Mouse (Mus musculus): ENCODE measurements around the gene Sema5a. TPM values are rescaled to one million over a fixed set of nuclear protein-coding genes. Genes with fewer than 3 reads are reported as not detected.

Gene Sema5a
- total and polyA plus RNA-seq, 3 experiments, result 0.17 to 0.27 (median 0.17) TPM

DNA sequence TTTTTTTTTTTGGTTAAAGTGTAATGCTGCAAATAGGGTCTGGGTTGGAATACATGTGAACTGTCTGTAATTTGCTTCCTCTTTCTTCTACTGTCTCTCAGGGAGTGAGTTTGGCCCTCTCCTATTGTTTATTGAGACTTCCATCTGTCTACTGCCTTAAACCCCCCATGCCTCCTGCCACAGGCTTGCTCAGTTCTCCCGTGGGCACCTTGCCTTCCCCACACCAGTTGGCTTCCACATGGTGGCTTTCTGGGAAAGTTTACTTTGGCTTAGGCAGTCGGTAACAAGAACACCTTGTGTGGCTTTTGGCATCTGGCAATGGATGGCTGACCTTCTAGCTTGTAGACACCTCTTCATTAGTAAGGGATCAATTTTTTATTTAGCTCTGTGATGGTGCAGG, 10.2 kb downstream of the Sema5a start:
- no peak overlapping the region for H3K4me3 ChIP-seq (replicated peaks in 1 of 3; ENCODE audit: low read depth in 2 of 3, low read length in 2 of 3, poor library complexity in 1 of 3)
- H3K4me1 ChIP-seq (ENCODE audit: control insufficient read depth in 1 of 2, insufficient read depth in 2 of 2), result no peaks in the 10 kb centered on the region
- no peak overlapping the region for H3K4me2 ChIP-seq (ENCODE audit: insufficient read depth, low read depth, poor library complexity, severe bottlenecking)
- no peak for DNase-seq (ENCODE audit: extremely low read depth)
- TF ChIP-seq CHD2 (IDR thresholded peaks at IDR 0.05; ENCODE audit: low read length) (no peak), SIN3A (IDR thresholded peaks at IDR 0.05; ENCODE audit: low read length) (no peak), USF1 (IDR thresholded peaks at IDR 0.05; ENCODE audit: low read depth, low read length) (no peak), KAT2A (IDR thresholded peaks at IDR 0.05; ENCODE audit: insufficient replicate concordance, low read length) (no peak), NRF1 (IDR thresholded peaks at IDR 0.05; ENCODE audit: low read depth, low read length) (no peak), SMC3 (IDR thresholded peaks at IDR 0.05; ENCODE audit: low read depth, low read length) (no peak), MXI1 (IDR thresholded peaks at IDR 0.05; ENCODE audit: low read depth, low read length) (no peak), MEF2A (IDR thresholded peaks at IDR 0.05; ENCODE audit: borderline replicate concordance, low read depth, low read length) (no peak), EP300 (IDR thresholded peaks at IDR 0.05; ENCODE audit: low read length) (no peak), POLR2A (IDR thresholded peaks at IDR 0.05; ENCODE audit: low read depth, low read length) (no peak), ELF1 (IDR thresholded peaks at IDR 0.05; ENCODE audit: low read depth, low read length) (no peak), E2F4 (IDR thresholded peaks at IDR 0.05; ENCODE audit: insufficient replicate concordance, low read depth, low read length) (no peak), RAD21 (IDR thresholded peaks at IDR 0.05; ENCODE audit: low read depth, low read length) (no peak), JUN (IDR thresholded peaks at IDR 0.05; ENCODE audit: insufficient read depth, low read depth, low read length) (no peak), POLR2AphosphoS2 (IDR thresholded peaks at IDR 0.05; ENCODE audit: low read depth, low read length) (no peak), JUND (conservative IDR thresholded peaks at IDR 0.05; ENCODE audit: low read depth, low read length) (no peak), TCF12 (IDR thresholded peaks at IDR 0.05; ENCODE audit: low read depth, low read length) (no peak)
- in situ Hi-C loops (cut with MboI; ENCODE audit: low pct_ligation_motif_present, low pct_unique_long_range_greater_than_20kb, low sequenced_read_pairs), result no loop called here
- dilution Hi-C loops (cut with MboI; ENCODE audit: extremely low pct_ligation_motif_present, extremely low pct_unique_long_range_greater_than_20kb, low sequenced_read_pairs), result no loop called here
- no peaks in the 10 kb centered on the region for H3K79me2 ChIP-seq (replicated peaks; ENCODE audit: control insufficient read depth, extremely low read depth, insufficient read depth, poor library complexity, severe bottlenecking)
- no peak overlapping the region for H3K9ac ChIP-seq (ENCODE audit: insufficient read depth, low read depth)
- H3K36me3 ChIP-seq (replicated peaks in 1 of 2; ENCODE audit: control insufficient read depth in 1 of 2, insufficient read depth in 1 of 2, low read length in 1 of 2), result no peaks in the 10 kb centered on the region
- no peaks in the 10 kb centered on the region for H3K27me3 ChIP-seq (replicated peaks)
- H3K27ac ChIP-seq (ENCODE audit: insufficient read depth, low read depth), result no peak overlapping the region
- peaks cover 4% of the 10 kb centered on the region for H3K9me3 ChIP-seq (replicated peaks; ENCODE audit: low read length)

GRCm38 (mm10) chr15:32257340-32257739, 12.7 kb downstream of the Sema5a start:
- H3K4me1 ChIP-seq (ENCODE audit: control insufficient read depth in 1 of 2, insufficient read depth in 2 of 2), result no peaks in the 10 kb centered on the region
- in situ Hi-C loops (cut with MboI; ENCODE audit: low pct_ligation_motif_present, low pct_unique_long_range_greater_than_20kb, low sequenced_read_pairs) (no loop called here), dilution Hi-C loops (cut with MboI; ENCODE audit: extremely low pct_ligation_motif_present, extremely low pct_unique_long_range_greater_than_20kb, low sequenced_read_pairs) (no loop called here)
- H3K36me3 ChIP-seq (replicated peaks in 1 of 2; ENCODE audit: control insufficient read depth in 1 of 2, insufficient read depth in 1 of 2, low read length in 1 of 2), result no peaks in the 10 kb centered on the region
- no peak for DNase-seq (ENCODE audit: extremely low read depth)
- peaks cover 4% of the 10 kb centered on the region for H3K9me3 ChIP-seq (replicated peaks; ENCODE audit: low read length)
- H3K27ac ChIP-seq (ENCODE audit: insufficient read depth, low read depth), result no peak overlapping the region
- H3K27me3 ChIP-seq (replicated peaks), result no peaks in the 10 kb centered on the region
- H3K4me3 ChIP-seq (replicated peaks in 1 of 3; ENCODE audit: low read depth in 2 of 3, low read length in 2 of 3, poor library complexity in 1 of 3), result no peak overlapping the region
- TF ChIP-seq IRF4 (IDR thresholded peaks at IDR 0.05; ENCODE audit: low read depth, low read length), result no peak
- TF ChIP-seq MAFK (IDR thresholded peaks at IDR 0.05; ENCODE audit: insufficient replicate concordance, low read length), result no peak
- no peak for TF ChIP-seq TBP (conservative IDR thresholded peaks at IDR 0.05; ENCODE audit: low read depth, low read length)
- TF ChIP-seq ZC3H11A (IDR thresholded peaks at IDR 0.05; ENCODE audit: low read depth, low read length), result no peak
- TF ChIP-seq NRF1 (IDR thresholded peaks at IDR 0.05; ENCODE audit: low read depth, low read length), result no peak
- no peak for TF ChIP-seq MAZ (IDR thresholded peaks at IDR 0.05; ENCODE audit: low read depth, low read length)
- no peak for TF ChIP-seq CHD1 (IDR thresholded peaks at IDR 0.05; ENCODE audit: low read depth, low read length)
- TF ChIP-seq GABPA (IDR thresholded peaks at IDR 0.05; ENCODE audit: insufficient replicate concordance, low read depth, low read length), result no peak
- no peak for TF ChIP-seq E2F4 (IDR thresholded peaks at IDR 0.05; ENCODE audit: insufficient replicate concordance, low read depth, low read length)
- TF ChIP-seq TCF12 (IDR thresholded peaks at IDR 0.05; ENCODE audit: low read depth, low read length), result no peak
- TF ChIP-seq POLR2AphosphoS2 (IDR thresholded peaks at IDR 0.05; ENCODE audit: low read depth, low read length), result no peak
- no peak for TF ChIP-seq ZNF384 (IDR thresholded peaks at IDR 0.05; ENCODE audit: low read depth, low read length)
- no peak for TF ChIP-seq RCOR1 (conservative IDR thresholded peaks at IDR 0.05; ENCODE audit: low read depth, low read length)
- TF ChIP-seq SMC3 (IDR thresholded peaks at IDR 0.05; ENCODE audit: low read depth, low read length), result no peak
- TF ChIP-seq JUN (IDR thresholded peaks at IDR 0.05; ENCODE audit: insufficient read depth, low read depth, low read length), result no peak
- TF ChIP-seq RAD21 (IDR thresholded peaks at IDR 0.05; ENCODE audit: low read depth, low read length), result no peak
- no peak for TF ChIP-seq USF2 (conservative IDR thresholded peaks at IDR 0.05; ENCODE audit: low read depth, low read length)
- no peak for TF ChIP-seq CTCF (conservative IDR thresholded peaks at IDR 0.05 in 1 of 2, IDR thresholded peaks at IDR 0.05 in 1 of 2; ENCODE audit: low read depth in 2 of 2, low read length in 2 of 2)
- H3K79me2 ChIP-seq (replicated peaks; ENCODE audit: control insufficient read depth, extremely low read depth, insufficient read depth, poor library complexity, severe bottlenecking), result no peaks in the 10 kb centered on the region
- no peak overlapping the region for H3K9ac ChIP-seq (ENCODE audit: insufficient read depth, low read depth)
- H3K4me2 ChIP-seq (ENCODE audit: insufficient read depth, low read depth, poor library complexity, severe bottlenecking), result no peak overlapping the region

Measured in CH12.LX (cell line).